Mouse (Mus musculus) monocyte, adult 2 months (primary cell): ENCODE measurements around the gene Elovl6.

Experiments
- DNase-seq, 2 experiments: peaks; one replicate each; pipeline ENCODE4 v3.0.0; 2022; ENCODE audit warnings: low spot score in 2 of 2, low read depth in 1 of 2

The Elovl6 gene

GRCm38 (mm10) chr3:129565458-129565857 is 33.3 kb downstream of the Elovl6 start:
- no peak for DNase-seq

GRCm38 (mm10) chr3:129566013-129566412 is 33.9 kb downstream of the Elovl6 start:
- DNase-seq: no peak

- DNase-seq: no peak
Measured at GRCm38 (mm10) chr3:129566876-129567275, 34.7 kb downstream of the Elovl6 start.

- no peak for DNase-seq
Measured at GRCm38 (mm10) chr3:129568506-129568905, 36.4 kb downstream of the Elovl6 start.

- DNase-seq: no peak
Measured at GRCm38 (mm10) chr3:129570989-129571388, 38.8 kb downstream of the Elovl6 start.

GRCm38 (mm10) chr3:129571642-129572041 is 39.5 kb downstream of the Elovl6 start:
- DNase-seq: no peak

- no peak for DNase-seq
Measured at GRCm38 (mm10) chr3:129572959-129573358, 40.8 kb downstream of the Elovl6 start.

- DNase-seq: no peak
Measured at GRCm38 (mm10) chr3:129573609-129574008, 41.5 kb downstream of the Elovl6 start.

- DNase-seq: no peak
Measured at GRCm38 (mm10) chr3:129575086-129575485, 42.9 kb downstream of the Elovl6 start.

- no peak for DNase-seq
Measured at GRCm38 (mm10) chr3:129576522-129576921, 44.4 kb downstream of the Elovl6 start.

GRCm38 (mm10) chr3:129578741-129579475 is 46.8 kb downstream of the Elovl6 start:
- no peak for DNase-seq

GRCm38 (mm10) chr3:129581024-129581423 is 48.9 kb downstream of the Elovl6 start:
- no peak for DNase-seq

GRCm38 (mm10) chr3:129582449-129582848 is 50.3 kb downstream of the Elovl6 start:
- DNase-seq: no peak

- no peak for DNase-seq
Measured at GRCm38 (mm10) chr3:129583290-129583689, 51.1 kb downstream of the Elovl6 start.

GRCm38 (mm10) chr3:129587916-129588315 is 55.8 kb downstream of the Elovl6 start:
- DNase-seq: no peak

- DNase-seq: no peak
Measured at GRCm38 (mm10) chr3:129588753-129589152, 56.6 kb downstream of the Elovl6 start.

- DNase-seq: no peak
Measured at GRCm38 (mm10) chr3:129589705-129590104, 57.5 kb downstream of the Elovl6 start.

GRCm38 (mm10) chr3:129590548-129591226 is 58.5 kb downstream of the Elovl6 start:
- DNase-seq: peak in 1 of 2 experiments; percentile 17

- DNase-seq: no peak
Measured at GRCm38 (mm10) chr3:129591251-129591650, 59.1 kb downstream of the Elovl6 start.

GRCm38 (mm10) chr3:129591761-129592160 is 59.6 kb downstream of the Elovl6 start:
- no peak for DNase-seq

GRCm38 (mm10) chr3:129593001-129593400 is 60.8 kb downstream of the Elovl6 start:
- no peak for DNase-seq

- DNase-seq: no peak
Measured at GRCm38 (mm10) chr3:129593735-129594134, 61.6 kb downstream of the Elovl6 start.

GRCm38 (mm10) chr3:129596098-129596497 is 63.9 kb downstream of the Elovl6 start:
- no peak for DNase-seq
